Mouse (Mus musculus) hindbrain, embryonic 11.5 days (tissue): ENCODE results near the gene Eogt. TPM values are rescaled to one million over a fixed set of nuclear protein-coding genes. Genes with fewer than 3 reads are reported as not detected.

ENCODE experiments used
- ATAC-seq: fragments of 200-750 bp; cut with Nextera tagmentation; 2 replicates; pipeline ENCODE4 v1.8.0; 2017; ENCODE audit warnings: mild to moderate bottlenecking, moderate TSS enrichment, moderate library complexity; ENCODE audit not compliant: low FRiP score
- DNase-seq: peaks from one replicate; pipeline ENCODE4 v3.0.0-alpha.2; 2015; ENCODE audit warnings: low spot score
- H3K27ac ChIP-seq: fragments of 300-500 bp; sonication (generic); 2 replicates; pipeline ENCODE4 v1.5.1; 2014; ENCODE audit warnings: mild to moderate bottlenecking, low read depth, low read length
- H3K27me3 ChIP-seq: fragments of 300-500 bp; sonication (generic); 2 replicates; pipeline ENCODE4 v1.6.1; 2014; ENCODE audit warnings: mild to moderate bottlenecking, low read length, moderate library complexity, mixed read lengths; ENCODE audit not compliant: control insufficient read depth, insufficient read depth
- H3K36me3 ChIP-seq: fragments of 300-500 bp; sonication (generic); 2 replicates; pipeline ENCODE4 v1.6.1; 2014; ENCODE audit warnings: mild to moderate bottlenecking, low read length, moderate library complexity, mixed read lengths; ENCODE audit not compliant: control insufficient read depth, insufficient read depth
- H3K4me1 ChIP-seq: fragments of 300-500 bp; sonication (generic); replicated peaks from 2 replicates; pipeline ENCODE4 v1.6.1; 2014; ENCODE audit warnings: low read length, mixed read lengths; ENCODE audit not compliant: control insufficient read depth, insufficient read depth
- H3K4me2 ChIP-seq: fragments of 300-500 bp; sonication (generic); replicated peaks from 2 replicates; pipeline ENCODE4 v1.6.1; 2014; ENCODE audit warnings: mild to moderate bottlenecking, low read depth, low read length
- H3K4me3 ChIP-seq: fragments of 300-500 bp; sonication (generic); 2 replicates; pipeline ENCODE4 v1.5.1; 2014; ENCODE audit warnings: low read depth, low read length
- H3K9ac ChIP-seq: fragments of 300-500 bp; sonication (generic); 2 replicates; pipeline ENCODE4 v1.6.1; 2014; ENCODE audit warnings: low read depth, low read length
- H3K9me3 ChIP-seq: fragments of 300-500 bp; sonication (generic); 2 replicates; pipeline ENCODE4 v1.6.1; 2016; ENCODE audit warnings: low read length; ENCODE audit not compliant: control insufficient read depth
- WGBS: fragments of 180-500 bp; shearing (Covaris S2); extraction: QIAGEN DNeasy Blood & Tissue Kit; methylation state at CpG from one replicate; pipeline ENCODE4 v1.1.7; 2014; 5-methylcytosine and 5-hydroxymethylcytosine counted together
- polyA plus RNA-seq: library from polyadenylated mRNA; unstranded; fragments of >200 nt; fragmentation: Nextera tagmentation; extraction: Ambion mirVana; gene quantifications from 2 replicates; pipeline ENCODE4 v1.2.1, GENCODE M21; 2014

Eogt gene
- polyA plus RNA-seq, 1 experiment from 2014 or later = 8.6 TPM

DNA sequence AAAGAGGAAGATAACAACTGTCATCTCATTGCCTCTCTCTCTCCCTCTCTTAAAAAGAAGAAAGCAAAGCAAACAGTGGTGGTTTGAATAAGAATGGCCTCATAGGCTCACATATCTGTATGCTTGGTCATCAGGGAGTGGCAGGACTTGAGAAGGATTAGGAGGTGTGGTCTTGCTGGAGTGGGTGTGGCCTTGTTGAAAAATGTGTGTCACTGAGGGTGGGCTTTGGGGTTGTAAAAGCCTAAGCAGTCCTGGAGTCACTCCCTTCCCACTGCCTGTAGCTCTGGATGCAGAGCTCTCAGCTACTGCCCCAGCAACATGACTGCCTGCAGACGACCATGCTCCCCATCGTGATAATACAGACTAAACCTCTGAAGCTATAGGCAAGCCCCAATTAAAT is 66.6 kb downstream of the Eogt start:
- H3K4me1 ChIP-seq = no peaks in the 10 kb centered on the region

GRCm38 (mm10) chr6:97080016-97080415 is 69.0 kb downstream of the Eogt start:
- Histone ChIP-seq H3K9me3 (no peaks in the 10 kb centered on the region), H3K4me2 (no peak overlapping the region), H3K27ac (no peak overlapping the region), H3K27me3 (no peaks in the 10 kb centered on the region), H3K36me3 (no peaks in the 10 kb centered on the region), H3K9ac (no peak overlapping the region), H3K4me1 (no peaks in the 10 kb centered on the region), H3K4me3 (no peak overlapping the region)
- no peak for DNase-seq
- 58% methylated on average over 9 of the region's 9 CpGs for WGBS
- no peak for ATAC-seq

More for the DNA sequence above, 66.6 kb downstream of the Eogt start:
- Histone ChIP-seq H3K27ac (no peak overlapping the region), H3K36me3 (no peaks in the 10 kb centered on the region), H3K27me3 (no peaks in the 10 kb centered on the region), H3K4me2 (no peak overlapping the region), H3K4me3 (no peak overlapping the region), H3K9ac (no peak overlapping the region), H3K9me3 (no peaks in the 10 kb centered on the region)
- WGBS = 96% methylated on average over 2 of the region's 2 CpGs
- DNase-seq (no peak), ATAC-seq (no peak)

DNA sequence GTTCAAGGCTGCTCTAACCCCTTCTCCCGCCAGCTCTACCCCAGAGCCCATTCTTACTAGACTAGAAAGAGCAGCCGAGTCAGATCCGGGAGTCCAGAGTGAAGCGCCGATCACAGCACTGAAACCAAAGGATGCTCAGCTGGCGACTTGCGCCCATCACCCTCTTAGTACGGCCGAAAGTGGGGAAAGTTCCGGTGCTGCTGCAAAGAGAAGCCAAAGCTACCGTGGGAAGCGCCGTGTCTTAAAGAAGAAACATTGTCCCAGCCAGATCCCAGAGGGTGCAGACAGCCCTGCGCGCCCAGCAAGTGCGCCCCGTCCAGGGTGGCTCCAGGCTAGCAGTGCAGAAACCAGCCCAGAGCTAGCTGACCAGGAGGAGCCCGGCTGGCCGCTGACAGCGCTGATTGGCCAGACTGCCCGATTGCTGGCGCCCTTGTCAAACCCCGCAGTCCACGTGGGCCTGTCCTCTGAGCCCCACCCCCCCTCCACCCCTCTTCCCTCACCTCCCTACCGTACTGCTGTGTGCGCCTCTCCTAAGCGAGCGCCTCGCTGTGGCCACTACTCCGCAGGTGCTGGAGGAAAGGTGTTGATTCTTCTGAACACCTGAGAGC is 88.8 kb downstream of the Eogt start, which contains the start of gene Fam19a4:
Fam19a4 (minus strand) TSS at position 340 of the 608 bp plus-strand sequence.
- H3K27me3 ChIP-seq = peaks cover 9% of the 10 kb centered on the region
- peak; percentile 75 for DNase-seq
- WGBS = 1% methylated on average over 27 of the region's 30 CpGs
- peaks cover 4% of the 10 kb centered on the region; the same call in 1 of the 2 replicates for H3K4me1 ChIP-seq
- peak within 1 kb of the TSS; percentile 12; the same call in 1 of the 2 replicates for H3K9ac ChIP-seq
- peak within 1 kb of the TSS; percentile 39 for H3K4me3 ChIP-seq
- no peaks in the 10 kb centered on the region for H3K9me3 ChIP-seq
- H3K27ac ChIP-seq = no peak within 1 kb of the TSS
- peak within 1 kb of the TSS; percentile 71 for H3K4me2 ChIP-seq
- H3K36me3 ChIP-seq = no peaks in the 10 kb centered on the region
- peak; percentile 92 for ATAC-seq

Other genes with a start within 250 kb of the Eogt start
- gene Fam19a4, start 88.8 kb downstream of the Eogt start, polyA plus RNA-seq = 4.6 and 6.8 TPM in 2 replicates
- 34.4 and 42.5 TPM in 2 replicates for gene Tmf1, start 29.9 kb upstream of the Eogt start, polyA plus RNA-seq
- gene Uba3, start 56.5 kb upstream of the Eogt start, polyA plus RNA-seq = 104 and 111 TPM in 2 replicates
- 40.4 and 48.0 TPM in 2 replicates for gene Arl6ip5, start 61.5 kb upstream of the Eogt start, polyA plus RNA-seq
- gene Lmod3, start 103.6 kb upstream of the Eogt start, polyA plus RNA-seq = 0.42 and 0.66 TPM in 2 replicates